Mouse (Mus musculus): ENCODE results near the gene Blnk. TPM values are rescaled to one million over a fixed set of nuclear protein-coding genes. Genes with fewer than 3 reads are reported as not detected.

Gene Blnk
- polyA plus RNA-seq, 1 experiment from 2014 or later, result 0.83 TPM

DNA sequence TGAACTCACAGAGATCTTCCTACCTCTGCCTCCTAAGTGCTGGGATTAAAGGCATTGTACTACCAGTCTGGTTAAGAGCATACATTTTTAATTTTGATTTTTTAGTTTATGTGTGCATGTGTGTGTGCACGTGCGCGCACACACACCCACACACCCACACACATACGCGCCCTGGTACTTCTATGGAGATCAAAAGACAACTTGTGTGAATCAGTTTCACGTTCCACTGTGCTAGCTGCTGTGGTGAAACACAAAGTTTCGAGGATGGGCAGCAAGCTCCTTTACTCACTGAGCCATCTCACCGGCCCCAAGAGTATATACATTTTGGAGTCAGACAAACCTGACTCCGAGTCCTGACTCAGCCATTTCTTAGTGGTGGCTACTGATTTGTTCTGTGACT is 33.3 kb upstream of the Blnk start:
- H3K27ac ChIP-seq (ENCODE audit: low read depth), result no peak overlapping the region
- H3K4me1 ChIP-seq (ENCODE audit: insufficient read depth), result no peaks in the 10 kb centered on the region
- no peaks in the 10 kb centered on the region for H3K27me3 ChIP-seq (ENCODE audit: insufficient read depth, low read length)
- DNase-seq, result no peak
- H3K36me3 ChIP-seq (ENCODE audit: insufficient read depth), result no peaks in the 10 kb centered on the region
- no peak overlapping the region for H3K4me2 ChIP-seq
- no peak for TF ChIP-seq CTCF (IDR thresholded peaks at IDR 0.05; ENCODE audit: low read depth)
- H3K4me3 ChIP-seq (ENCODE audit: low read depth, low read length), result no peak overlapping the region
- ATAC-seq (ENCODE audit: insufficient read depth), result no peak
- H3K9ac ChIP-seq, result no peak overlapping the region
- WGBS, result 93% methylated on average over 9 of the region's 9 CpGs
- no peaks in the 10 kb centered on the region for H3K9me3 ChIP-seq (ENCODE audit: low read depth, low read length)

DNA sequence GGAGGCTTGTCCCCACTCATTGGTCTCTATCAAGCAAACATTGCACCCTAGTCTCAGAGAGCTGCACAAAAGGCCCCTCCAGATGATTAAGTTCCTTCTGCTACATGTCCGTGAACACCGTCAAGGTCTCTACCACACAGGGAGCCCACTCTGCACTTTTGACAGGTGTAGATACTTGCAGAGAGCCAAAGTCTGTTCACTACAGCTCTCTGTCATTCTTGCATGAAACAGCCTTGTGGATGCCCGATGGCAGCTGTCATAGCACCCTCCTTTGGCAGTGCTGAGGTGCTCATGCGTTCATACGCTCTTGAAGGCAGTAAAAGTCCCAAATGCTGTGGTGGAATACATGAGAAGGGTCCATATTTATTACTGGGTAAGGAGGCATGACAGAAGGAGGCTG is 32.7 kb upstream of the Blnk start:
- no peak for TF ChIP-seq CTCF (IDR thresholded peaks at IDR 0.05; ENCODE audit: low read depth)
- Histone ChIP-seq H3K9ac (no peak overlapping the region), H3K27ac (ENCODE audit: low read depth) (no peak overlapping the region), H3K4me3 (ENCODE audit: low read depth, low read length) (no peak overlapping the region), H3K27me3 (ENCODE audit: insufficient read depth, low read length) (no peaks in the 10 kb centered on the region), H3K4me2 (no peak overlapping the region), H3K4me1 (ENCODE audit: insufficient read depth) (no peaks in the 10 kb centered on the region), H3K9me3 (ENCODE audit: low read depth, low read length) (no peaks in the 10 kb centered on the region), H3K36me3 (ENCODE audit: insufficient read depth) (no peaks in the 10 kb centered on the region)
- DNase-seq (no peak), ATAC-seq (ENCODE audit: insufficient read depth) (no peak)
- WGBS, result 84% methylated on average over 5 of the region's 5 CpGs

DNA sequence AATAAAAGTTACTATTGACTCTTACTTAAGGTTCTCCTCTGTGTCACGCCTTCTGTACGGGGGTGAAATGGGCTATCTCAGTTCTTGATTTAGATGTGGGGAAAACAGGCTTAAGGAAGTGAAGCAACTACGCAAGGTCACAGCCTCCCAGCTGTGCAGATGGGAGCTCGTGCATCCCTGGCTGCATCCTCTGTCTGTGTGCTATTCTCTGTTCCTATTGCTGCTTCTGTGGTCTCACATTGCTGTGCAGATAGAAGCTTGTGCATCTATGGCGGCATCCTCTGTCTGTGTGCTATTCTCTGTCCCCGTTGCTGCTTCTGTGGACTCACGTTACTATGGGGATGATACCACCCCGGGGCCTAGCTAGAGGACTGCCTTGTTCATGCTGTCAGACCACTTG is 32.2 kb upstream of the Blnk start:
- no peaks in the 10 kb centered on the region for H3K4me1 ChIP-seq (ENCODE audit: insufficient read depth)
- no peaks in the 10 kb centered on the region for H3K27me3 ChIP-seq (ENCODE audit: insufficient read depth, low read length)
- no peak overlapping the region for H3K4me2 ChIP-seq
- whole genome bisulfite sequencing, result 83% methylated on average over 8 of the region's 8 CpGs
- H3K9me3 ChIP-seq (ENCODE audit: low read depth, low read length), result no peaks in the 10 kb centered on the region
- no peak overlapping the region for H3K27ac ChIP-seq (ENCODE audit: low read depth)
- no peak for DNase-seq
- no peaks in the 10 kb centered on the region for H3K36me3 ChIP-seq (ENCODE audit: insufficient read depth)
- no peak overlapping the region for H3K9ac ChIP-seq
- H3K4me3 ChIP-seq (ENCODE audit: low read depth, low read length), result no peak overlapping the region
- TF ChIP-seq CTCF (IDR thresholded peaks at IDR 0.05; ENCODE audit: low read depth), result no peak
- no peak for ATAC-seq (ENCODE audit: insufficient read depth)

DNA sequence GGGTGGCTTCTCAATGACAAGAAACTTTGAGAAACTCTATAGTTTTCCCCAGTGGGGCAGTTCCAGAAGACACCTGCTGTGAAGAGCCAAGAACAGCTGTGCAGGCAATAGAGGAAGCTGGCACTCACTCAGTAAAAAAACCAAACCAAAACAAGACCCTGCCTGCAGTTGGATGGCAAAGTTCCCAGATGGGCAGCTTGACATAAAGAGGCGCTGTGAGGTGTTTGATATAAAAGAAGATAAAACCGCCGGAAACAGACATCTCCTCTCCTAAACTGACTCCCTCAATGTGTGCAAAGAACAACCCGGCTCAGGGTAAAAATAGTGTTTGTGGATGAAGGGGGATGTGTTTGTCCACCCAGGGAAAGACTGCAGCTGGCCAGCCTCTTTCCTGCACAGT is 27.9 kb upstream of the Blnk start:
- Histone ChIP-seq H3K9ac (no peak overlapping the region), H3K27me3 (ENCODE audit: insufficient read depth, low read length) (no peaks in the 10 kb centered on the region), H3K4me3 (ENCODE audit: low read depth, low read length) (no peak overlapping the region), H3K36me3 (ENCODE audit: insufficient read depth) (no peaks in the 10 kb centered on the region), H3K9me3 (ENCODE audit: low read depth, low read length) (no peaks in the 10 kb centered on the region), H3K4me2 (no peak overlapping the region), H3K27ac (ENCODE audit: low read depth) (no peak overlapping the region), H3K4me1 (ENCODE audit: insufficient read depth) (no peaks in the 10 kb centered on the region)
- TF ChIP-seq CTCF (IDR thresholded peaks at IDR 0.05; ENCODE audit: low read depth), result no peak
- DNase-seq, result no peak
- no peak for ATAC-seq (ENCODE audit: insufficient read depth)
- 60% methylated on average over 4 of the region's 4 CpGs for WGBS

DNA sequence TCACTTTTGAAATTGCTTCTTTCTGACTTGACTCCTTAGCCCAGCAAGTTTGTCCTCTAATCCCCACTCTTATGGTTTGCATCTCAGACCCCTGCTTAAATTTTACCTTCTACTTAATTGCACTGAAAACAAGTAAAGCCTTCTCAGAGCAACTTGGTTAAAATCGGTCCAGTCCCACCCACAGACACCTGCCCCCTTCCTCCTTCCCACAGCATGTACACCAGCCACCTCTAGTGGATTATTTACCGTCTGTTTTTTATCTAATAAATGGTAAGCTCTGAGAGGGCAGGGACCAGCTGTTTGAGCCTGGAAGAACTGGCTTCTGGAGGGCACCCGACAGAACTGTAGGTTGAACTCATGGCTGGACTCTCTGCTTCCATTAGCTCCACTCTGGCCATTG is 26.2 kb upstream of the Blnk start:
- 51% methylated on average over 3 of the region's 3 CpGs for WGBS
- H3K27me3 ChIP-seq (ENCODE audit: insufficient read depth, low read length), result no peaks in the 10 kb centered on the region

DNA sequence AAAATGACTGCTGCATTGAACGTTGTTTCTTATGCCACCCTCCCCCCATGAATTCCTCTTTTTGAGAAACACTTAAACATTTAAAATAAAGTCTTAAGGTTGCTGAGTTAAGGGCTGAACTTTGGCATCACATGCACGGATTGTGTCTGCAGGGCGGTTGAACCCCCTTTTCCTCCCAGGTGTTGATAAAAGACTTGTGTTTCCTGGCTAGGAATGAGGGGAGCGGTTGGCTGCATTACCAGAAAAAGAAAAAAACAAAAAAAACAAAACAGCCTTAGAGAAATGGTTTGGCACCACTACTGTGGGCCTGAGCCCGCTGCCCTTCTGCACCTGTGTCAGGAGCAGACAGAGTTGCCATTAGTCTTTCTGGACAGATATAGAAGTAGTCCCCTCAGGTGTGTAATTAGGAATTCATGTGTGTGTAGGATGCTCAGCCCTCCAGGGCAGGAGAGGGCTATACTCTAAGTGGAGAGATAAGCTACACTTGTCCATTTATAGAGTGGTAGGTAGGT is 24.9 kb upstream of the Blnk start:
- Histone ChIP-seq H3K27ac (ENCODE audit: low read depth) (no peak overlapping the region), H3K9me3 (ENCODE audit: low read depth, low read length) (no peaks in the 10 kb centered on the region), H3K4me1 (ENCODE audit: insufficient read depth) (no peaks in the 10 kb centered on the region), H3K27me3 (ENCODE audit: insufficient read depth, low read length) (no peaks in the 10 kb centered on the region), H3K4me3 (ENCODE audit: low read depth, low read length) (no peak overlapping the region), H3K9ac (no peak overlapping the region), H3K36me3 (ENCODE audit: insufficient read depth) (no peaks in the 10 kb centered on the region), H3K4me2 (no peak overlapping the region)
- ATAC-seq (ENCODE audit: insufficient read depth) (no peak), DNase-seq (no peak)
- 69% methylated on average over 5 of the region's 5 CpGs for WGBS
- no peak for TF ChIP-seq CTCF (IDR thresholded peaks at IDR 0.05; ENCODE audit: low read depth)

More for the DNA sequence above, 26.2 kb upstream of the Blnk start:
- no peak overlapping the region for H3K27ac ChIP-seq (ENCODE audit: low read depth)
- H3K9ac ChIP-seq, result no peak overlapping the region
- no peak for ATAC-seq (ENCODE audit: insufficient read depth)
- no peaks in the 10 kb centered on the region for H3K36me3 ChIP-seq (ENCODE audit: insufficient read depth)
- no peaks in the 10 kb centered on the region for H3K9me3 ChIP-seq (ENCODE audit: low read depth, low read length)
- no peak for DNase-seq
- TF ChIP-seq CTCF (IDR thresholded peaks at IDR 0.05; ENCODE audit: low read depth), result no peak
- H3K4me1 ChIP-seq (ENCODE audit: insufficient read depth), result no peaks in the 10 kb centered on the region
- no peak overlapping the region for H3K4me2 ChIP-seq
- H3K4me3 ChIP-seq (ENCODE audit: low read depth, low read length), result no peak overlapping the region

DNA sequence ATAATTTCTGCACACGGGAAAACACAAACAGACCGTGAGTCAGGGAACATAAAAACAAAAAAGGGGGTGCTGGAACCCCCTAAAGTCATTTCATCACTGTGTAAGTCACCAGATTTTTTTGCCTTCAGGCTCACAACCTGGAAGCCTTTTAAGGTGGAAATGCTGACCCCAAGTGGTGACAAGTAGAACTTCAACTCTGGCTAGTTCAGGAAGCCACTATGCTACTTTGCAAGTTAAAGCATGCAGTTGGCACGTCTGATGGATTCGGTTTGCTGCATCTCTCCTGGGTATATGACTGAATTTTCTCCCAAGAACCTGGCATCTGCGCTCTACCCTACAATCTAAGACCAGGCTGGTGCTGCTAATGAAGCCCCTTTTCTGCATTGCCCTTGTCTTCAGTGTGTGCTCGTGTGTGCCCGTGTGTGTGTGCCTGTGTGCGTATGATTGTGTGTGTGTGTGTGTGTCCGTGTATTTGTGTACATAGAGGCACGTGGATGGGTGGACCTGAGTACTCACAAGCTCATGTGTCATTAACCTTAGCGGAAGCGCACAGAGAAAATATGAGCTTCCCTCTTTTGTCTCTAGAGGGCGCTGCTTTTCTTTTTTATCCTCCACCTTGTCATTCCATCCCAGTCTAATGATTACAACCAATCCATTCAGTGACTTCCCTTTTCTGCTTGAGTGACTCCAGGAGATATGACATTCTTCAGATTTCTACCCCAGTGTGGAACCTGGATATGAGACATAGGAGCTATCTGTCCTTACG is 21.8 kb upstream of the Blnk start:
- TF ChIP-seq CTCF (IDR thresholded peaks at IDR 0.05; ENCODE audit: low read depth), result peak; percentile 87
- peak; percentile 87 for DNase-seq
- no peaks in the 10 kb centered on the region for H3K36me3 ChIP-seq (ENCODE audit: insufficient read depth)
- H3K4me1 ChIP-seq (ENCODE audit: insufficient read depth), result no peaks in the 10 kb centered on the region
- H3K27me3 ChIP-seq (ENCODE audit: insufficient read depth, low read length), result no peaks in the 10 kb centered on the region
- no peaks in the 10 kb centered on the region for H3K9me3 ChIP-seq (ENCODE audit: low read depth, low read length)
- H3K9ac ChIP-seq, result no peak overlapping the region
- no peak for ATAC-seq (ENCODE audit: insufficient read depth)
- peak overlapping the region; percentile 53 for H3K4me2 ChIP-seq
- 18% methylated on average over 14 of the region's 14 CpGs for WGBS
- no peak overlapping the region for H3K27ac ChIP-seq (ENCODE audit: low read depth)
- no peak overlapping the region for H3K4me3 ChIP-seq (ENCODE audit: low read depth, low read length)
